Mouse (Mus musculus) forebrain, postnatal 0 days (tissue): Measurements from ENCODE around the gene Tsga13. TPM values are rescaled to one million over a fixed set of nuclear protein-coding genes. Genes with fewer than 3 reads are reported as not detected.

Experiments used
- ATAC-seq: fragments of 200-750 bp; cut with Nextera tagmentation; 2 replicates; pipeline ENCODE4 v1.8.0; 2017; ENCODE audit warnings: mild to moderate bottlenecking, moderate library complexity
- DNase-seq: peaks from one replicate; pipeline ENCODE4 v3.0.0-alpha.2; 2015
- H3K27ac ChIP-seq: fragments of 300-500 bp; sonication (generic); 2 replicates; pipeline ENCODE4 v1.5.1; 2014; ENCODE audit warnings: low read depth, mild to moderate bottlenecking, antibody characterized with exemption, low read length, moderate library complexity, mixed read lengths
- H3K27me3 ChIP-seq: fragments of 300-500 bp; sonication (generic); 2 replicates; pipeline ENCODE4 v1.6.1; 2014; ENCODE audit warnings: mild to moderate bottlenecking, low read length, mixed read lengths; ENCODE audit not compliant: insufficient read depth
- H3K36me3 ChIP-seq: fragments of 300-500 bp; sonication (generic); 2 replicates; pipeline ENCODE4 v1.6.1; 2014; ENCODE audit warnings: mild to moderate bottlenecking, moderate library complexity; ENCODE audit not compliant: insufficient read depth
- H3K4me1 ChIP-seq: fragments of 300-500 bp; sonication (generic); 2 replicates; pipeline ENCODE4 v1.6.1; 2014; ENCODE audit warnings: antibody characterized with exemption; ENCODE audit not compliant: insufficient read depth
- H3K4me2 ChIP-seq: fragments of 300-500 bp; sonication (generic); 2 replicates; pipeline ENCODE4 v1.6.1; 2014; ENCODE audit warnings: low read depth, mild to moderate bottlenecking, moderate library complexity
- H3K4me3 ChIP-seq: fragments of 300-500 bp; sonication (generic); 2 replicates; pipeline ENCODE4 v1.5.1; 2014; ENCODE audit warnings: low read depth, low read length, mixed read lengths
- H3K9ac ChIP-seq: fragments of 300-500 bp; sonication (generic); 2 replicates; pipeline ENCODE4 v1.6.1; 2014; ENCODE audit warnings: mild to moderate bottlenecking
- H3K9me3 ChIP-seq: fragments of 300-500 bp; sonication (generic); 2 replicates; pipeline ENCODE4 v1.6.1; 2016; ENCODE audit warnings: low read length
- CTCF ChIP-seq: sonication (generic); IDR thresholded peaks from 2 replicates; pipeline ENCODE4 v1.5.1; 2016; ENCODE audit warnings: antibody characterized with exemption, control low read depth, low read depth
- WGBS: fragments of 180-500 bp; shearing (Covaris S2); extraction: QIAGEN DNeasy Blood & Tissue Kit; methylation state at CpG from one replicate; pipeline ENCODE4 v1.1.7; 2014; 5-methylcytosine and 5-hydroxymethylcytosine counted together
- polyA plus RNA-seq: library from polyadenylated mRNA; unstranded; fragments of >200 nt; fragmentation: Nextera tagmentation; extraction: Ambion mirVana; gene quantifications from 2 replicates; pipeline ENCODE4 v1.2.1, GENCODE M21; 2015
- total RNA-seq: library from RNA; depleted of rRNA; stranded (reverse); fragments of >200 nt; gene quantifications from 2 replicates; pipeline ENCODE4 v1.2.3, GENCODE M21; 2014; rRNA removed

The Tsga13 gene
- total RNA-seq: 0.15 TPM in 1 of 2 replicates, not detected in the other
- 0.43 and 0.74 TPM in 2 replicates for polyA plus RNA-seq

- DNase-seq (no peak), ATAC-seq (no peak)
- H3K4me3 ChIP-seq: no peak within 1 kb of the TSS
- no peak within 1 kb of the TSS for H3K27ac ChIP-seq
- TF ChIP-seq CTCF: no peak
- WGBS: 91% methylated on average over 2 of the region's 2 CpGs
- H3K9me3 ChIP-seq: no peaks in the 10 kb centered on the region
- H3K4me1 ChIP-seq: 0 out of 2 replicates have a peak, but pooled peaks cover 2% of the 10 kb centered on the region
- H3K27me3 ChIP-seq: no peaks in the 10 kb centered on the region
- no peaks in the 10 kb centered on the region for H3K36me3 ChIP-seq
- no peak within 1 kb of the TSS for H3K4me2 ChIP-seq
- H3K9ac ChIP-seq: no peak within 1 kb of the TSS
Observed at GRCm38 (mm10) chr6:30915473-30915872, at the start of gene Tsga13. Tsga13 (minus strand) TSS chr6:30915573.

GRCm38 (mm10) chr6:30958736-30959540, 43.6 kb upstream of the Tsga13 start, which contains the start of gene Klf14:
Klf14 (minus strand) TSS chr6:30959078.
- 2% methylated on average over 75 of the region's 75 CpGs for WGBS
- TF ChIP-seq CTCF: no peak
- Histone ChIP-seq H3K4me1 (no peaks in the 10 kb centered on the region), H3K27ac (no peak within 1 kb of the TSS), H3K9me3 (peaks cover 41% of the 10 kb centered on the region), H3K27me3 (peaks cover 65% of the 10 kb centered on the region), H3K9ac (peak within 1 kb of the TSS; percentile 14; the same call in 1 of the 2 replicates), H3K4me2 (peak within 1 kb of the TSS; percentile 65), H3K4me3 (peak within 1 kb of the TSS; percentile 44), H3K36me3 (no peaks in the 10 kb centered on the region)
- DNase-seq (peak; percentile 65), ATAC-seq (peak; percentile 29; the same call in 1 of the 2 replicates)

- H3K36me3 ChIP-seq: no peaks in the 10 kb centered on the region
- H3K9me3 ChIP-seq: peaks cover 41% of the 10 kb centered on the region
- TF ChIP-seq CTCF: no peak
- no peaks in the 10 kb centered on the region for H3K4me1 ChIP-seq
- peaks cover 65% of the 10 kb centered on the region for H3K27me3 ChIP-seq
- ATAC-seq (no peak), DNase-seq (peak; percentile 52)
- WGBS: 3% methylated on average over 82 of the region's 84 CpGs
- H3K9ac ChIP-seq: peak overlapping the region; percentile 14; the same call in 1 of the 2 replicates
- peak overlapping the region; percentile 65 for H3K4me2 ChIP-seq
- H3K27ac ChIP-seq: no peak overlapping the region
- H3K4me3 ChIP-seq: peak overlapping the region; percentile 44
Observed at GRCm38 (mm10) chr6:30957784-30958735, 42.7 kb upstream of the Tsga13 start.

DNA sequence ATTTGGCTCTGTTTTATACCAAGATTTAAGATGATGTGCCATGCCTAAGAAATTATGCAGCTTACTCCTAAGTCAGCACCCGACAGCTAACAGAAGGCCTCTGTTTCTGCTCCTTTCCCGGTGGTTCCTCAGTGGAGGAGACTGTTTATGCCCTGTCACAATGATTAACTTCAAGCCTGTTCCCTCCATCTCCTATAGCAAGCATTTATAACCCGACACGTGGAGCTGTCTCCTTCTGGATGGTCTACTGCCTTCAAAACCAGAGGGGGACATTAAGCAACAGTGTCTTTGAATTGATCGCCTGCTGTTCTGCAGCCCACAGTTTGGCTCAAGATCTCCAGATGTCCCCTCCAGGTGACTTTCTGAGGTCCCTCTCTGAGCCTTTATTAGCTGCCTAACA, 23.9 kb upstream of the Tsga13 start:
- Histone ChIP-seq H3K4me1 (no peaks in the 10 kb centered on the region), H3K9me3 (no peaks in the 10 kb centered on the region), H3K27me3 (no peaks in the 10 kb centered on the region; the same call in 1 of the 2 replicates), H3K9ac (no peak overlapping the region), H3K4me3 (no peak overlapping the region), H3K36me3 (no peaks in the 10 kb centered on the region), H3K4me2 (no peak overlapping the region), H3K27ac (no peak overlapping the region)
- DNase-seq (no peak), ATAC-seq (no peak)
- 80% methylated on average over 5 of the region's 5 CpGs for WGBS
- TF ChIP-seq CTCF: no peak

DNA sequence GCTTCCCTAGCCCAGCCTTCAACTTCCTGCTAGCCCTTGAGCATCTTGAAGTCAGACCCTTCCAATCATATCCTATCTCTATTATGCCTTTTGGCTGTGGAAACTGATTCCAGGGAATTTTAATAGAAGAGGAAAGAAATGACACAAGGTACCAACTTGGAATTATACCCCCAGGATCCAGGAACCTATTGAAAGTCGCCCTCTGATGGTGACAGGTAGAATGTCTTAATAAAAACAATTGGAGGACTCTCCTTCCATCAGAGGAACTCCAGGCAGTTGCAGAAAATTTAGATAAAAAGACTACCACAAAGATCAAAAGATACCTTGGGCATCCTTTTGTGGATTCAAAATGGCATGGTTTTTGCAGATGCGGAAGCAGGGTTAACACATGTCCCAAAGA, 7.4 kb upstream of the Tsga13 start:
- peak; percentile 22 for DNase-seq
- Histone ChIP-seq H3K4me3 (no peak overlapping the region), H3K36me3 (no peaks in the 10 kb centered on the region), H3K27me3 (no peaks in the 10 kb centered on the region), H3K4me2 (no peak overlapping the region), H3K27ac (no peak overlapping the region), H3K4me1 (0 out of 2 replicates have a peak, but pooled peaks cover 5% of the 10 kb centered on the region), H3K9ac (no peak overlapping the region), H3K9me3 (no peaks in the 10 kb centered on the region)
- no peak for TF ChIP-seq CTCF
- 52% methylated on average over 2 of the region's 2 CpGs for WGBS
- no peak for ATAC-seq

GRCm38 (mm10) chr6:30921826-30922225, 6.5 kb upstream of the Tsga13 start:
- H3K4me2 ChIP-seq: peak overlapping the region; percentile 54; the same call in 1 of the 2 replicates

More at GRCm38 (mm10) chr6:30921826-30922225, 6.5 kb upstream of the Tsga13 start:
- WGBS: 67% methylated on average over 10 of the region's 11 CpGs
- Histone ChIP-seq H3K27ac (no peak overlapping the region), H3K9ac (no peak overlapping the region; the same call in 1 of the 2 replicates), H3K4me3 (no peak overlapping the region), H3K4me1 (0 out of 2 replicates have a peak, but pooled peaks cover 5% of the 10 kb centered on the region), H3K36me3 (no peaks in the 10 kb centered on the region), H3K9me3 (no peaks in the 10 kb centered on the region), H3K27me3 (no peaks in the 10 kb centered on the region)
- ATAC-seq (no peak), DNase-seq (peak; percentile 2)
- TF ChIP-seq CTCF: no peak
